Mouse (Mus musculus): Measurements from ENCODE around the gene Fbxl3.

Fbxl3 gene

DNA sequence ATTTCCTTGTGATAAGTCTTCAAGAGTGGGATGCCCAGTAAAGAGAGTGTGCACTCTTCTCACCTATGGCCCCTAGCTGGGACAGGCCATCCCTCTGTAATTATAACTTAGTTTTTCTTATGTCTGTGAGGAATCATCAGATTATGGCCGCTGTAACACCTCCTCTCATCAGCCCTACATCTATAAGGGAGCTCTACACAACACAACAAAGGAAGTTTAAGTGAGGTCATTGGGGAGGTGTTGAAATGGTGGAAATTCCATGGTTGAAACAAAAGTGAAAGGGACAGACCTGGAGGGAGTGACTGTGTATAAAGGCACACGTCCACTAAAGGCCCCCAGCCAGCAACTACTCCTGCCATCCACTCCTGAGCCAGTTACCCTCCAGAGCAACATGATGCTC lies 52.7 kb downstream of the Fbxl3 start, which contains the start of gene Acod1:
Gene Acod1, plus strand, starts transcription at position 301 of the 400 bp plus-strand sequence.
- CTCF ChIA-PET: interaction anchor here (0.7 kb wide), 1 partner anchor 35 kb away, joined by 3 read pairs; no protein-coding TSS in a partner anchor

- CTCF ChIA-PET: no interaction called here
These were observed 62.4 kb downstream of the Fbxl3 start for GRCm38 (mm10) chr14:103037016-103037415.

DNA sequence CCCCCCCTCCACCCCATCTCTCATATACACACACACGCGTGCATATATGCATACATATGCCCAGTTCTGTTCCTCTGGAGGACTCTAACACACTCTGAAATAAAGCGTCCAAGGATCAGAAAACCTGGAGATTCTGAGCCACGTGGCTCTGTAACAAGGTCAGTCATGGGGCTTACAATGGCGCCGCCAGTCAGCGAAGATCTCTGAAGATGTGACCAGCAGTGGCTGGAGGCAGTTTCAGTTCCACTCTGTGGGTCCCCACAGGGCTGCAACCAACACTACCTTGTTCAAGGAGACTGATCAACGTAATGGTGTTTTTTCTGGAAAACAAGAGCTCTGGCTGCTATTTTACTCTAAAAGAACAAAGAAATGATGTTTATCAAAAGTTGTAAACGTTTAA lies 65.3 kb downstream of the Fbxl3 start:
- CTCF ChIA-PET: no interaction called here

DNA sequence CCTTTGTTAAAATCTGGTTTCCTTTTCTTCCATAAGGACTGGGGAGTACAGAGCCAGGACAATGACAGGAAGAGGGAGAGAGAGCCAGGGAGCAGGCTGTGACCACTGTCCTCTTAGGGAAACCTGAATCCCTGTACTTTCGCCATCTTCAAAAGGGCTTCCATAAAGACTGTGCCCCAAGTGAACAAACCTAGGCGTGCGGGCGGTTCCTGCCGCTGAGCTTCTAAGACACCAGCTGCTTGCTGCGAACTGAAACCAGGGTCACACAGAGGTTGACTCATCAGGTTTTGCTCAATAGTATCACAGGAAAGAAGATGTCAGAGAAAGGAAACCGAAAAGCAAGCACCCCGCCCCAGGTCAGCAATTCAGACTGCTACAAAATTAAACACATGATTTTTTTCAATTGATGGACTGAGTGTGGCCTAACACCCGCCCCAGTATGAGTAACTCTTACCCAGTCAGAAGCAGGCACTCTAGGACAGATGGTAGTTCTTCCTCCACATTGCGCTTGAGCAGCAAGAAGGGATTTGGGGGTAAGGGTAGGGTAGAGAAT lies 66.0 kb downstream of the Fbxl3 start:
- CTCF ChIA-PET: interaction anchor here (0.7 kb wide), 1 partner anchor 18 kb away, joined by 5 read pairs; no protein-coding TSS in a partner anchor
